Mouse (Mus musculus) layer of hippocampus, adult 9-11 months (tissue): ENCODE measurements around the gene Pde11a.

ENCODE experiments used
- DNase-seq: peaks from one replicate; pipeline ENCODE4 v3.0.0; 2022

Gene Pde11a

GRCm38 (mm10) chr2:76087170-76087569 is 251.4 kb downstream of the Pde11a start:
- no peak for DNase-seq

GRCm38 (mm10) chr2:76084982-76085381 is 253.6 kb downstream of the Pde11a start:
- DNase-seq = no peak

GRCm38 (mm10) chr2:76083901-76084300 is 254.7 kb downstream of the Pde11a start:
- DNase-seq = no peak

GRCm38 (mm10) chr2:76083396-76083795 is 255.2 kb downstream of the Pde11a start:
- no peak for DNase-seq

- DNase-seq = no peak
These were observed 256.6 kb downstream of the Pde11a start for GRCm38 (mm10) chr2:76081991-76082390.

- DNase-seq = no peak
These were observed 258.0 kb downstream of the Pde11a start for GRCm38 (mm10) chr2:76080549-76080948.

GRCm38 (mm10) chr2:76076838-76077237 is 261.7 kb downstream of the Pde11a start:
- no peak for DNase-seq

- no peak for DNase-seq
These were observed 262.5 kb downstream of the Pde11a start for GRCm38 (mm10) chr2:76076047-76076446.

- DNase-seq = no peak
These were observed 265.5 kb downstream of the Pde11a start for GRCm38 (mm10) chr2:76073079-76073478.

- peak; percentile 59 for DNase-seq
These were observed 267.9 kb downstream of the Pde11a start for GRCm38 (mm10) chr2:76070432-76071306.

GRCm38 (mm10) chr2:76069238-76069637 is 269.3 kb downstream of the Pde11a start:
- no peak for DNase-seq

- no peak for DNase-seq
These were observed 270.4 kb downstream of the Pde11a start for GRCm38 (mm10) chr2:76068155-76068554.

GRCm38 (mm10) chr2:76067144-76067543 is 271.4 kb downstream of the Pde11a start:
- DNase-seq = no peak

- DNase-seq = no peak
These were observed 273.3 kb downstream of the Pde11a start for GRCm38 (mm10) chr2:76065292-76065691.

- DNase-seq = no peak
These were observed 274.5 kb downstream of the Pde11a start for GRCm38 (mm10) chr2:76064078-76064477.

- no peak for DNase-seq
These were observed 278.4 kb downstream of the Pde11a start for GRCm38 (mm10) chr2:76060207-76060606.

- DNase-seq = no peak
These were observed 279.0 kb downstream of the Pde11a start for GRCm38 (mm10) chr2:76059595-76059994.

- DNase-seq = no peak
These were observed 279.7 kb downstream of the Pde11a start for GRCm38 (mm10) chr2:76058661-76059467.

GRCm38 (mm10) chr2:76057555-76057954 is 281.0 kb downstream of the Pde11a start:
- DNase-seq = no peak

GRCm38 (mm10) chr2:76053748-76054331 is 284.7 kb downstream of the Pde11a start:
- no peak for DNase-seq

- DNase-seq = no peak
These were observed 285.6 kb downstream of the Pde11a start for GRCm38 (mm10) chr2:76052897-76053505.

- no peak for DNase-seq
These were observed 287.2 kb downstream of the Pde11a start for GRCm38 (mm10) chr2:76051385-76051784.

GRCm38 (mm10) chr2:76050911-76051310 is 287.7 kb downstream of the Pde11a start:
- no peak for DNase-seq
